Mouse (Mus musculus) limb, embryonic 15.5 days (tissue): ENCODE data around the gene Uaca. TPM values are rescaled to one million over a fixed set of nuclear protein-coding genes. Genes with fewer than 3 reads are reported as not detected.

Experiments
- ATAC-seq: fragments of 200-750 bp; cut with Nextera tagmentation; 2 replicates; pipeline ENCODE4 v1.8.0; 2017; ENCODE audit warnings: low read depth, moderate TSS enrichment; ENCODE audit not compliant: insufficient number of reproducible peaks, low FRiP score, low TSS enrichment
- H3K27ac ChIP-seq: fragments of 300-500 bp; sonication (generic); 2 replicates; pipeline ENCODE4 v1.5.1; 2015; ENCODE audit warnings: moderate library complexity, mild to moderate bottlenecking, inconsistent platforms
- H3K27me3 ChIP-seq: fragments of 300-500 bp; sonication (generic); 2 replicates; pipeline ENCODE4 v1.6.1; 2015; ENCODE audit warnings: inconsistent platforms
- H3K36me3 ChIP-seq: fragments of 300-500 bp; sonication (generic); 2 replicates; pipeline ENCODE4 v1.6.1; 2015; ENCODE audit warnings: inconsistent platforms
- H3K4me1 ChIP-seq: fragments of 300-500 bp; sonication (generic); 2 replicates; pipeline ENCODE4 v1.6.1; 2015; ENCODE audit warnings: inconsistent platforms
- H3K4me2 ChIP-seq: fragments of 300-500 bp; sonication (generic); 2 replicates; pipeline ENCODE4 v1.6.1; 2015; ENCODE audit warnings: mild to moderate bottlenecking, inconsistent platforms
- H3K4me3 ChIP-seq: fragments of 300-500 bp; sonication (generic); 2 replicates; pipeline ENCODE4 v1.5.1; 2015; ENCODE audit warnings: mild to moderate bottlenecking, inconsistent platforms
- H3K9ac ChIP-seq: fragments of 300-500 bp; sonication (generic); 2 replicates; pipeline ENCODE4 v1.6.1; 2015; ENCODE audit warnings: inconsistent platforms
- H3K9me3 ChIP-seq: fragments of 300-500 bp; sonication (generic); 2 replicates; pipeline ENCODE4 v1.6.1; 2016; ENCODE audit warnings: inconsistent platforms
- WGBS: fragments of 180-500 bp; shearing (Covaris S2); methylation state at CpG from one replicate; pipeline ENCODE4 v1.1.7; 2015; 5-methylcytosine and 5-hydroxymethylcytosine counted together
- polyA plus RNA-seq: library from polyadenylated mRNA; unstranded; fragments of >200 nt; fragmentation: Nextera tagmentation; extraction: Ambion mirVana; gene quantifications from 2 replicates; pipeline ENCODE4 v1.2.1, GENCODE M21; 2015

Gene Uaca
- polyA plus RNA-seq, 1 experiment from 2014 or later: 33.8 TPM

DNA sequence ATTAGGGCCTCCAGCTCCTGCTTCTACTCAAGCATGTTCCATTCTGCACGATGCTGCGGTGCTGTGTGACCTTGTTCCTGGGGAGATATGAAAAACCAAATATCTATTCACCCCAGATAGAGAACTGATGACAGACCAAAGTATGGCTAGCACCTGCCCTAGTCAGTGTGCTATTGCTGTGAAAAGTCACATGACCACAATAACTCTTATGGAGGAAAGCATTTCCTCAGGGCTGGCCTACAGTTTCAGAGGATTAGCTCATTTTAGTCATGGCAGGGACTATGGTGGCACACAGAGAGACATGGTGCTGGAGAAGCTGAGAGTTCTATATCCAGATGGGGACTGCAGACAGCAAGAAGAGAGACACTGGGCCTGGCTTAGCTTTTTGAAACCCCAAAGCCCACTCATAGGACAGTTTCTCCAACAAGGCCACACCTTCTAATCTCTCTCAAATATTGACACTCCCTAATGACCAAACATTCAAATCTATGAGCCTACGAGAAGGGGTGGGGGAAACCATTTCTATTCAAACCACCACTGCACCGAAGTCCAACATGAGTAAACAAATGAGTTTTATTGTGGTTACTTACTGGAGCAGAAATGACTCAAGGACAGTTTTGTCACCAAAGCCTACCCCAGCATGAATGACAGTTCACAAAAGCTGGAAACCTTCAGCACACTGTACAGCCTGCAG is 135.1 kb downstream of the Uaca start:
- no peaks in the 10 kb centered on the region for H3K9me3 ChIP-seq
- no peak for ATAC-seq
- no peak overlapping the region for H3K4me3 ChIP-seq
- 90% methylated on average over 4 of the region's 4 CpGs for WGBS
- 0 out of 2 replicates have a peak, but pooled peaks cover 3% of the 10 kb centered on the region for H3K27me3 ChIP-seq
- H3K27ac ChIP-seq: no peak overlapping the region
- no peaks in the 10 kb centered on the region for H3K36me3 ChIP-seq
- no peak overlapping the region for H3K9ac ChIP-seq
- peaks cover 27% of the 10 kb centered on the region for H3K4me1 ChIP-seq
- no peak overlapping the region for H3K4me2 ChIP-seq

Other genes starting within 250 kb of the Uaca start
- 13.0 and 15.1 TPM in 2 replicates for gene Lrrc49, start 106.4 kb upstream of the Uaca start, polyA plus RNA-seq
- 3.7 and 4.1 TPM in 2 replicates for gene Larp6, start 81.6 kb upstream of the Uaca start, polyA plus RNA-seq